Mouse (Mus musculus) olfactory bulb, adult 2 months (tissue): ENCODE measurements around the gene Irx4.

Experiments used
- CTCF ChIP-seq: fragments of 200-500 bp; IDR thresholded peaks from 2 replicates; pipeline ENCODE4 v1.5.1; 2012; ENCODE audit warnings: low read depth, mild to moderate bottlenecking, low read length, moderate library complexity; ENCODE audit not compliant: insufficient read depth
- POLR2A ChIP-seq: fragments of 200-500 bp; IDR thresholded peaks from 2 replicates; pipeline ENCODE4 v1.6.1; 2012; ENCODE audit warnings: mild to moderate bottlenecking, low read depth, low read length, moderate library complexity; ENCODE audit not compliant: insufficient read depth

DNA sequence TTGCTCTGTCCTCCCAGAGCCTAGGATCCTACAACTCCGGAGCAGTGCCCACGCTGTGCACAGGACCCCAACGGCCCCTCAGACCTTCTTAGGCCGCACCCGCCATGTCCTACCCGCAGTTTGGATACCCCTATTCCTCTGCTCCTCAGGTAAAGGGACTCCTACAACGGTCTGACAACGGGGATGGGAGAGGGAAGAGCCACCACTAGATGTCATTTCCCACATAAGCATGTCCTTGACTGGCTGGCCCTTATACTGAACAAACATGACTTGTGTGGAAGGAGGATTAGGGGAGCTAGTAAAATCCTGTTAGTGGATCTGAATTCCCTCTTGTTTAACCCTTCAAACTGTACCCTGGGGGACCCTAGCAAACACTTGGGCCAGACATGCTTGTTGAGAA is 4.6 kb downstream of the Irx4 start:
- TF ChIP-seq CTCF (no peak), POLR2A (no peak)
